Mouse (Mus musculus): ENCODE measurements around the gene Hilpda. TPM values are rescaled to one million over a fixed set of nuclear protein-coding genes. Genes with fewer than 3 reads are reported as not detected.

Hilpda gene
- total RNA-seq, 2 experiments from 2014 or later, result 6.0 to 6.9 TPM

DNA sequence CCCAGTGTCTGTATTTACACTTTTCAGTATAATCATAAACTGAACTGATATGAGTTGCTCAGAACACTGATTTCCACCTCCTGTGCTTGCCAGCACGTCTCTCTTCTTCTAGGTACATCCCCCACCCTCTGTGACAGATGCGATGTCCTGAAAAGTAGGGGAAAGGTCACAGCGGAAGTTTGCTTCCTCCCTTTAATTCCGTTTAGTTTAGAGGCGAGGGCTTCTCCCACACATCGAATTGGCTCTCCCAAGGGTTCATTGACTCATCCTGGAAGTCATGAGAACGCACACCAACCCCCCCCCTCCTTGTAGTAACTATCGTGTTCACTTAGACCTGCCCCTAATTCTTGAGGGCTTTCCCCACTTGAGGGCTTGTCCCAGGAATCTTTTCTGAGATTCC lies 1.3 kb upstream of the Hilpda start:
- no peak for DNase-seq (ENCODE audit: low spot score in 2 of 2)

DNA sequence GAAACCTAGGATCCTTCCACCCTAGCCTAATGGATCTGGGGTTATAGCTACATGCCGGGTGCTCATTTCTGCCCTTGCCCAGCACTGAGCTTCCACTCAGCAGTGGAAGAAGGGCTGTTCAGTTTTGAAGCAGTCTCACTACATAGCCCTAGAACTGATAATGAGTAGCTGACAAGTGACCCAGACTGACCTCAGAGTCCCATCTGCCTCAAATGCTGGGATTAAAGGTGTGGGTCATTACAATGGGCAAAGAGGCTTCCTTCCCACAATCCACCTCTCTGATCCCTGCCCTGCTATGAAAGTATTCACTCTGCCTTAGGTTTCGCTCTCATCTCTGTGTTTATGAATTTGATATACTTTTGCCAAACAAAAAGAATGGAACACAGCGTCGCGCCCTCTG lies 4.5 kb downstream of the Hilpda start:
- DNase-seq (ENCODE audit: low spot score in 2 of 2), result no peak

GRCm38 (mm10) chr6:29278513-29279267 lies 6.4 kb downstream of the Hilpda start:
- peak in 1 of 2 experiments; percentile 68 for DNase-seq (ENCODE audit: low spot score in 2 of 2)

GRCm38 (mm10) chr6:29279293-29279692 lies 7.0 kb downstream of the Hilpda start, which contains the start of gene Fam71f2:
Gene Fam71f2 (plus strand): TSS chr6:29279593.
- DNase-seq (ENCODE audit: low spot score in 2 of 2), result no peak

- no peak for DNase-seq (ENCODE audit: low spot score in 2 of 2)
These were observed 8.4 kb downstream of the Hilpda start for GRCm38 (mm10) chr6:29280671-29281070.

- no peak for DNase-seq (ENCODE audit: low spot score in 2 of 2)
These were observed 14.6 kb downstream of the Hilpda start for GRCm38 (mm10) chr6:29286870-29287269.

- no peak for DNase-seq (ENCODE audit: low spot score in 2 of 2)
These were observed 15.2 kb downstream of the Hilpda start for GRCm38 (mm10) chr6:29287481-29287880.

DNA sequence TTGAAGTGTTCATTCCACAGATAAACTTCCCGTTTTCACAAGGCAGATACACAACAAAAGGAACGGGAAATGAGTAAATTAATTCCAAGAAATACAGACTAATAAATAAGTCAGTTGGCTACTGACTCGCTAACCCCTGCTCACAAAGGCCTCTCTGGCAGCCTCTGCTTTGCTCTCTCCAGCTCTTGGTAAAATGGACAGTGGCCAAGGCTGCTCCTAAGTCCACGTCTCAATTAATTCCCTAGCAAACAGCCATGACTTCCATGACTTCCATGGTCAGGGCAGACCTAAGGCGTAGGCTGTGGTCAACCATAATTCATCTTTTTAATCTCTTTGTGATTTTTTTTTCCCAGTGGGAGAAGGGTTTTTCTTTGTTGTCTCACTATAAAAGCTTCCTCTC lies 15.7 kb downstream of the Hilpda start:
- no peak for DNase-seq (ENCODE audit: low spot score in 2 of 2)

DNA sequence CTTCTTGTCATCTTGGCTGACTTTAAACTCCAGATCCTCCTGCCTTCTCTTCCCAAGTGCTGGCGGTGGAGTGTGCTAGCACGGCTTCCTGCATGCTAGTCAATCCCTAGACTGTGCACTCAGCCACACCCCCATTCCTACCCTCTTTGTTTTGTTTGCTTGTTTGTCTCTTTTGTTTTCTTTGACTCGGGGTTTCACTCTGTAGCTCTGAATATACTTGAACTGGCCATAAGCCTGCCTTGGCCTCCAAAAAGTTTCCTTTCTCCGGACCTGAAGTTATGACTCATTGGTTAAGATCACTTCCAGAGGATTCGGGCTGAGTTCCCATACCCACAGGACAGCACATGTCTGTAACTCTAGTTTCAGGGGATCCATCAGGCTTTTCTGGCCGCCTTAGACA lies 16.4 kb downstream of the Hilpda start:
- no peak for DNase-seq (ENCODE audit: low spot score in 2 of 2)

DNA sequence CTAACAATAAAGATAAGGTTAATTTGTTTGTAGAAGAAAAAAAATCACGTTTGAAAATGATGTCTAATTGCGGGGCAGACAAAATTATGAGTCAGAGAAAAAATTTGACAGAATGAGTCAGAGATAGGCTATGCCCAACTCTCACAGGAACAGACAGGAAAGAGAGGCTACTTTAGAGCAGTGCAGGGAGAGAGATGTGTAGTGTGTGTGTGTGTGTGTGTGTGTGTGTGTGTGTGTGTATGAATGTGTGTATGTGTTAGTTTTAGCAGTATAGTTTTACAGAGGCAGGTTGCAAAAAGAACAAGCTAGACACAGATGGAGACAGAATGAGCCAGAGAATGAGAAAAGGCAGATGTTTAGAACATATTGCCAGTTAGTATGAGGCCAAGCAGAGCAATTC lies 26.8 kb downstream of the Hilpda start:
- no peak for DNase-seq (ENCODE audit: low spot score in 2 of 2)

GRCm38 (mm10) chr6:29303251-29303650 lies 31.0 kb downstream of the Hilpda start:
- no peak for DNase-seq (ENCODE audit: low spot score in 2 of 2)

- DNase-seq (ENCODE audit: low spot score in 2 of 2), result no peak
These were observed 31.4 kb downstream of the Hilpda start for GRCm38 (mm10) chr6:29303726-29304125.

DNA sequence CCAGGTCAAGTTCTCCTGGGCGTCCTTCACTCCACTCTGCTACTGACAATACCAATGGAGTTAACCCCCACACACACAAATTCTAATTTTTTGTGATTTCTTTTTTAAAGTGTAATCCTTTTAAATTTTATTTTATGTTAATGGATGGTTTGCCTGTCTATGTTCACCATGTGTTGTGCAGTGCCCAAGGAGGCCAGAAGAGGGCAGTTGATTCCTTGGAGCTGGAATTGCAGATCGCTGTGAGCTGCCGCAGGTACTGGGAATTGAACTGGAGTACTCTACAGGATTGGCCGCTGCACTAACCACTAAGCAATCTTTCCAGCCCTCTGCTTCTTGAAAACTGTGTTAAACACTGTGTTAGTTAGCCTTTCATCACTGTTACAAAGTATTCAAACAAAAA lies 33.2 kb downstream of the Hilpda start:
- no peak for DNase-seq (ENCODE audit: low spot score in 2 of 2)

DNA sequence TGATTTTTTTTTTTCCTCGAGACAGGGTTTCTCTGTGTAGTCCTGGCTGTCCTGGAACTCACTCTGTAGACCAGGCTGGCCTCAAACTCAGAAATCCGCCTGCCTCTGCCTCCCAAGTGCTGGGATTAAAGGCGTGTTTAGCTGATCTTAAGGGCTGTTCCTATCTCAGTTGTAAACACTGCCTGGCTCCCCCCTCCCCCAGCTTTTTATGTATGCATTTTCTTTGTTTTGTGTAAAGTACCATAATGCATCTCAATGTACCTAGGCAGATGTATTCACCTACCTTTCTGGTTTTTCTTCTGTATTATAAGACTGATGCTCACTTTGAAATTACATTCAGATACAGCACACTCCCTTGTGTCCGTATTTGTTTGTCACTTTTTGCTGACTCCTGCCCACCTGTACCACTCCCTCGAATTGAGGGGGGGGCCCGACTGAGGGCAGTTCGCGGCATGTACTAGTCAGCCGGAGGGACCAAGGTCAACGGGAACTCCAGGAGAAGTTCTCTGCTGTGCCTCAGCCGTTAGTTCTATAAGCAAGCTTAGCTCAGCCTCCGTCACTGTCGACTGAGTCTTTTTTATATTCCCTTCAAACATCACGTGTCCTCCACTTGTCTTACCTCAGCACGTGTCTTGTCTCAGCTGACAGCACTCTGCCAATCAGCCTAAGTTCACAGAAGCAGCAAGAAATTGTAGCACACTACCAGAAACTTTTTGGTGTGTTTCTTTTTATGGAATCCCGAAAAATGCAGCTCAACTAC lies 36.7 kb downstream of the Hilpda start:
- DNase-seq (ENCODE audit: low spot score in 2 of 2), result no peak

- no peak for DNase-seq (ENCODE audit: low spot score in 2 of 2)
These were observed 41.5 kb downstream of the Hilpda start for GRCm38 (mm10) chr6:29313690-29314202.

DNA sequence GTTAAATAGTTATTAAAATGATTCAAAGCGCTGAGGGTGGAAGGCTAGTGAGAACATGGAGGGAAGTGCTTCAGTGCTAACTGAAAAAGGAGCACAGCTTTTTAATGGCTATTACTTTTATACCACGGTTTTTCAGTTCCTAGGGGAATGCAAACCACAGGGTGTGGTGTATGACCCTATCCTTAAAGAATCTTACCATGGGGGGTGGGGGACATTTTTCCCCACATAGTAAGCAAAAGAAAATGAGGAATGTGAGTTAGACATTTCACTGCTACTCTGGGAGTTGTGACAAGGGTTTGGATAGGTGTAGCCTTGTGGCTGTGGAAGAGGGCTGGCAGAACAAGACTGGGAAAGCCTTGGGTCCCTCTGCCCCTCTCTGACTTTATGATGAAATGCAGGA lies 45.0 kb downstream of the Hilpda start:
- no peak for DNase-seq (ENCODE audit: low spot score in 2 of 2)

GRCm38 (mm10) chr6:29317941-29318340 lies 45.7 kb downstream of the Hilpda start:
- DNase-seq (ENCODE audit: low spot score in 2 of 2), result peak in 1 of 2 experiments; percentile 2

- DNase-seq (ENCODE audit: low spot score in 2 of 2), result no peak
These were observed 46.6 kb downstream of the Hilpda start, which contains the start of gene Fam71f1 for GRCm38 (mm10) chr6:29318879-29319278. Gene Fam71f1 (plus strand): TSS chr6:29319140.

DNA sequence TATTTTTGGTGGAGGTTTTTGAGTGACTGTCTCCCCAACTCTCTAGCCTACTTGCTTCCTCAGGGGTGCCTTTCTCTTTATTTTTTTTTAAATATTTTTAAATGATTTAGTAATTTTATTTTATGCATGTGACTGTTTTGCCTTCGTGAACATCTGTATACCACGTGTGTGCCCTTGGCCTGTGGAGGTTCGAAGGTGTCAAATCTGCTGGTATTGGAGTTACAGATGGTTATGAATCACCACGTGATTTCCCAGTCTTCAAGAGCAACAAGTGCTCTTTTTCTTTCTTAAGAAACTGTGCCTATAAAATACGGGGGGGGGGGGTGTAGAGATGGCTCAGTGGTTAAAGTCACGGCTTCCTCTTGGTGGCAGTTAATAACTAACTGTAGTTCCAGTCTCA lies 49.3 kb downstream of the Hilpda start:
- no peak for DNase-seq (ENCODE audit: low spot score in 2 of 2)

DNA sequence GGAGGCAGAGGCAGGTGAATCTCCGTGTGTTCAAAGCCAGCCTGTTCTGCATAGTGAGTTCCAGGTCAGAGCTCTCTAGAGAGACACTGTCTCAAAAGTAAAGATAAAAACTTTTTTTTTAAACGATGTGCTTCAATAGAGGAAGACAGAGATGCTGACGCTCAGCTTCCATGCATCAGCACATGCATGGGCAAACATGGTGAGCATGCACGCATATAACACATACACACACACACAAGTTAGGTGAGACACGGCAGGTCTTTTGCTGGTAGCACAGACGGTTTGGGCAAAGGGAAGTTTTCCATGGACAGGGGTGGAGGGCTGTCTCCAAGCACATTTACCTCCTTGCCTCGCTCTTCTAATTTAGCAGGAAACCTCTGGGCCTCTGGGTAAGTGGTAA lies 49.9 kb downstream of the Hilpda start:
- no peak for DNase-seq (ENCODE audit: low spot score in 2 of 2)

GRCm38 (mm10) chr6:29322735-29323134 lies 50.4 kb downstream of the Hilpda start:
- no peak for DNase-seq (ENCODE audit: low spot score in 2 of 2)
